Mouse (Mus musculus): ENCODE measurements at regions not wholly inside any gene's neighbourhood (a gene's known extent, or its start where the extent isn't known, plus 50 kb on each side); places are given as distances from the start of the nearest gene placed in this dataset.

- TF ChIP-seq ELF1 (IDR thresholded peaks at IDR 0.05; ENCODE audit: low read depth, low read length) (no peak), POLR2A (IDR thresholded peaks at IDR 0.05; ENCODE audit: control insufficient read depth in 1 of 2, insufficient read depth in 1 of 2, low read depth in 1 of 2, low read length in 2 of 2, poor library complexity in 1 of 2) (no peak), GATA1 (IDR thresholded peaks at IDR 0.05; ENCODE audit: low read depth, low read length) (no peak), MXI1 (IDR thresholded peaks at IDR 0.05; ENCODE audit: low read depth, low read length) (no peak), EP300 (IDR thresholded peaks at IDR 0.05; ENCODE audit: low read depth in 1 of 2, low read length in 2 of 2) (no peak), POLR2AphosphoS2 (IDR thresholded peaks at IDR 0.05; ENCODE audit: low read length) (no peak), CTCF (IDR thresholded peaks at IDR 0.05 in 2 of 3, conservative IDR thresholded peaks at IDR 0.05 in 1 of 3; ENCODE audit: control insufficient read depth in 1 of 3, insufficient read depth in 1 of 3, low read depth in 2 of 3, low read length in 3 of 3, poor library complexity in 1 of 3, severe bottlenecking in 1 of 3) (no peak), ZC3H11A (IDR thresholded peaks at IDR 0.05; ENCODE audit: low read depth, low read length) (no peak), TBP (IDR thresholded peaks at IDR 0.05; ENCODE audit: low read depth, low read length) (no peak), MAZ (IDR thresholded peaks at IDR 0.05; ENCODE audit: low read depth, low read length) (no peak), ZMIZ1 (IDR thresholded peaks at IDR 0.05; ENCODE audit: low read depth, low read length) (no peak), UBTF (IDR thresholded peaks at IDR 0.05; ENCODE audit: borderline replicate concordance, insufficient read depth, low read depth, low read length) (no peak)
Measured at GRCm38 (mm10) chr10:126498726-126499125, 402.4 kb downstream of the Atp23 start.

Data from MEL (cell line).